Mouse (Mus musculus) layer of hippocampus, adult 9-11 months (tissue): ENCODE data around the gene Smoc2.

Source experiments
- DNase-seq: peaks from one replicate; pipeline ENCODE4 v3.0.0; 2022

The Smoc2 gene

DNA sequence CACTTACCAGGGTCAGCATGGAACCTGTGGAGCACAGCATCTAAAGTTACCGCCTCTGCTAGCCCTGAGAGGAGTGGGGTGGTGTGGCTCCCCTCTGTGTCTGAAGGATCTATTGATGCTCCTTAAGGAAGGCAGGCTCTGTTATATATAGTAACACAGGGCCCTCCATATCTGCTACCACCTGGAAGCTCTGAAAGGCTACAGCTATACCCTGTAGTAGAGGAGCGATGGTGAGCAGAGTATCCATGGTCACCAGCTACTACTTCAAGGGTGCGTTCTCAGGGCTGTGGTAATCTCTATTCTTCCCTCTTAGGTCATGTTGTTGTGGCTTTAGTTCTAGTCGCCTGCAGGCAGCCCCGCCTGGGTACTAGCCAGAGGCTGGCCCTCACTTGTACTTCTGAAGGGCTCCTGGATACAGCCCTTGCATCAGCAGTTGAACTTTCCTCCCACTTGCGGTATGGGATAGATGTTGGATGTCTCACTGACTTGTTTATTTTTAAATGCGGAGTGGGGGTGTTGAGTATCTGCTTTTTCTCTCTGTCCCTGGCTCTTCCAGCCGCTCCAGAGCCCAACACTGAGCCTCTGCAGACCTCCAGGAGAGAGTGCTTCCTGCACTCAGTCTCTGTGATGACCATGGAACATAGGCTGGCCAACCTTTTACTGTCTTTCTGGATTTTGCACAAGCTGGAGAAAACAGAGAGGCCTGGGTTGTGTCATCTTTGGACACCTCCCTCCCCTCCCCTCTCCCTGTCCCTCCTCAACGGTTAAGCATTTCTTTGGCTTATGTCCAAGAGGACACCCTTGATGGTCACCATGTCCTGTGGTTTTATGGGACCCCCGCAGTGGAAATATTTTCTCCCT lies 74.1 kb downstream of the Smoc2 start:
- DNase-seq, result no peak

DNA sequence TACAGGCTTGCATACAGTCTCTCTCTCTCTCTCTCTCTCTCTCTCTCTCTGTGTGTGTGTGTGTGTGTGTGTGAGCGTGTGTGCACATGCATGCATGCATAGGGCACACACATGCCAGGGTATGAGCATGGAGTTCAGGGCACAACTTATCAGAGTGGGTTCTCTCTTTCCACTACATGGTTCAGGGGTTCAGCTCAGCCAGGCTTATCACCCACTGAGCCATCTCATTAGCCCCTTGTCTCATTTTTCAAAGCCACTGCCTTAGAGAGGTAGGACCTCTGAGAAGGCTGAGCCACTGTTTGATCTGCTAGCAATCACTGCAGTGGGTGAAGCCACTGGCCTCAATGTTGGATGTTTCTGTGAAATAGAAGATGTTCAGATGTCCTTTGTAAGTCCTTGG lies 82.2 kb downstream of the Smoc2 start:
- no peak for DNase-seq

GRCm38 (mm10) chr17:14370476-14370875 lies 91.2 kb downstream of the Smoc2 start:
- DNase-seq, result peak; percentile 89

DNA sequence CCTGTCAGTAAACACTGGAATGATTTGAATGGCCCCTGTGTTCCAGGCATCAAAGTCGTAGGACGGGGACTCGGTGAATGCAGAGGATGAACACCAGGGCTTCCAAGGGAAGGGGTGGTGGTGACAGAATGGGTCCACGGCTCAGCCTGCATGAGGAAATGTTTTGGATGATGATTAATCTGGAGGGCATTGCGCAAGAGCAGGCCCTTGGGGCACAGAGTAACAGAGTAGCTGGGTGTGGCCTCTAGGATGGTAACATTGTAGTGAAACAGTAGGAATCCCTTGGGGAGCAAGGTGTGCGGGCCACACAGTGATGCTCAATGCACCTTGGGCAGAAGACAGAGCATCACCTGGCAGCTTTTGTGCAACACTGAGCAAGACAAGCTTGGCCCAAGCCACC lies 92.3 kb downstream of the Smoc2 start:
- DNase-seq, result peak; percentile 16

- DNase-seq, result peak; percentile 41
These were observed 93.2 kb downstream of the Smoc2 start for GRCm38 (mm10) chr17:14372324-14373145.

- no peak for DNase-seq
These were observed 99.6 kb downstream of the Smoc2 start for GRCm38 (mm10) chr17:14378692-14379446.

DNA sequence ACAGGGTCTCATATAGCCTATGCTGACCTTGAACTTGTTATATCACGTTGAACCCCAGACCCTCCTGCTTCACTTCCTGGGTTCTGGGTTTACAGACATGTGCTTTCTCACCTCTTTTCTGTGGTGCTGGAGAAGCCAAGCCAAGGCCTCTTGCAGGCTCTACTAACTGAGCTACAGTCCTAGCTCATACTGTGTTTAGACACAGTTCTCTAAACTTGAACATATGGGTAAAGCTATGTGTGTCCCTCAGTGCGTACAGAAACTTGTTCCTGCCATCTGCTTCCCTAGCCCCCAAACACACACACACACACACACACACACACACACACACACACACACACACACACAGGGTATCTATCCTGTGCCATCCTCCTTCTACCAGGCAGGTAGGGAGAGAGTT lies 100.2 kb downstream of the Smoc2 start:
- no peak for DNase-seq

DNA sequence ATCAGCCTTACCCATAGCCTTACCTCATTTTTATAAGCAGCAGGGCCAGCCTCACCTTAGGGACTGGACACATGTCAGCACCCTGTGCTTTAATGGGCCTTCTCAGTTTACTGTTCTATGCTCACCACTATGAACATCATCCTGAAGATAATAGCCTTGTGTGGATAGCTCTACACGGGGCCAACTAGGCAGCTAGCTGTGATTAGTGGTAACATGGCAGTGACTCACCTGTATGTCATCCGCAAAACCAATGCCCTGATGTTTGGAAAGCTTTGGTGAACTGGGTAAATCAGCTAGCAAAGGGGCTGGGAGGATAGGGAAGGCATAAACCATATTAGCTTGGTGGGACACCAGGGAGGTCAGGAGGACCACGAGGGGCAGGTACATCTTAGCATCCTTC lies 100.7 kb downstream of the Smoc2 start:
- no peak for DNase-seq

DNA sequence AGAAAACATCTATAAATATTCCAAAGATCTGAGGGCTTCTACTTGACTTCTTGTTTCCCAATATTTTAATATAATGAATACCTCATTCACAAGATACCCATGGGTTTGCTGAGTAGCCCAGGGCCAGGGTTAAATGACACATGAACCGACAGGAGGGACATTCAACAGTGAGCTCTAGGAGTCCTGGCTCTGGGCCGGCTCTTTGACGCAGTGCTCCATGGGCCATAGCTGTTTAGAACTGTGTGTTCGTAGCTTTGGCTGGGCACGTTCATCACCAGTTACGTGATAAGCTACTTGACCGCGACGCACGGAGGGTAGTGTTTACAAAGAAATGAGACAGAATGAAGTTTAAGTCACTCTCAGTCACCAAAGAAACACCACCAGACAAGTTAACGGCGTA lies 101.2 kb downstream of the Smoc2 start:
- no peak for DNase-seq

- no peak for DNase-seq
These were observed 102.2 kb downstream of the Smoc2 start for GRCm38 (mm10) chr17:14381482-14381881.

DNA sequence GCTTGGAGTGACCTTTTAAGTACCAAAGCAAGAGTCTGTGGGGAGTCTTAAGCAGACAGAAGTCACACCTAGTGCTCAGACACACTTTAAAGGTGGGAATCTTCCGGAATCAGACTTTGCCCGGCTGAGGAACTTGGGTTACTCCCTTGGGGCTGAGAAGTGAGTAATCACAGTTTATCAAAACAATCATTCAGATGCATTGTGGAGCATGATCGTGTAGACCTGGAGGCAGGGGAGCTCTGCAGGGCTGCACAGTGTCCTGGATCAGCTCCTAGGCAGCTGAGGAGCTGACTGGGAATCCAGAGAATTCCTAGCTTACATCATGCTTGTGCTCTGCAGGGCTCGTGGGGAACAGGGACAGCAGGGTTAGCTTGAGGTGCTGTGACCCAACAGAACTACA lies 104.7 kb downstream of the Smoc2 start:
- DNase-seq, result no peak

GRCm38 (mm10) chr17:14384980-14385379 lies 105.7 kb downstream of the Smoc2 start:
- DNase-seq, result no peak

DNA sequence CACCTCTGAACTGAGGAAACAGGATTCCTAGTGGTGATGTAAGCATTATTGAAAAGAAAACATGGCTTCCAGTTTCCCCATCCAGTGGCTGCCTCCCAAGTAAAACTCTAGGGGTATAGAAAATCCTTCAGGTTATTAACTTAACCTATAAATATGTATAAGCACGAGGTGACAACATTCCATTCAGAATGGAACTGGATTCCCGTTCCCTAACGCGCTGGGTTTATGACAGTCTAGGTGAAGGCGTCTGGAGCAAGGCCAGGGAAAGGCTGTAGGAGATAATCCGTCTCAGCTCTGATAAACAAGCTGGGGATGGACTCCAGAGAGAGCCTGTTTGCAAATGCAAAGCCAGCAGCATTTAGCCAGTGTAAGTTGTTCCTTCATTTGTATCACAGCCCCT lies 108.0 kb downstream of the Smoc2 start:
- no peak for DNase-seq

- no peak for DNase-seq
These were observed 113.1 kb downstream of the Smoc2 start for GRCm38 (mm10) chr17:14392443-14392842.

- DNase-seq, result no peak
These were observed 115.6 kb downstream of the Smoc2 start for GRCm38 (mm10) chr17:14394861-14395260.

- no peak for DNase-seq
These were observed 118.2 kb downstream of the Smoc2 start for GRCm38 (mm10) chr17:14397456-14397855.

GRCm38 (mm10) chr17:14398650-14399424 lies 119.5 kb downstream of the Smoc2 start:
- no peak for DNase-seq

GRCm38 (mm10) chr17:14400960-14401359 lies 121.7 kb downstream of the Smoc2 start:
- DNase-seq, result no peak

GRCm38 (mm10) chr17:14407874-14408273 lies 128.6 kb downstream of the Smoc2 start:
- DNase-seq, result no peak

- no peak for DNase-seq
These were observed 133.2 kb downstream of the Smoc2 start for GRCm38 (mm10) chr17:14412460-14412859.

GRCm38 (mm10) chr17:14414511-14414910 lies 135.2 kb downstream of the Smoc2 start:
- no peak for DNase-seq

GRCm38 (mm10) chr17:14420460-14421046 lies 141.2 kb downstream of the Smoc2 start:
- DNase-seq, result peak; percentile 18
